Mouse (Mus musculus) megakaryocyte-erythroid progenitor cell, adult 5-6 weeks (primary cell): Measurements from ENCODE around the gene Vcp. TPM values are rescaled to one million over a fixed set of nuclear protein-coding genes. Genes with fewer than 3 reads are reported as not detected.
"Not testable (repeated sequence)": the region's sequence is repeated elsewhere in the genome, so short reads cannot be mapped to it uniquely, and the experiment has no call there.

ENCODE experiments used
- ATAC-seq: replicated peaks from 2 replicates; pipeline ENCODE4 v1.8.0; 2016; ENCODE audit warnings: mild to moderate bottlenecking, inconsistent platforms; ENCODE audit not compliant: severe bottlenecking, poor library complexity, low FRiP score, low TSS enrichment
- total RNA-seq, 2 experiments: library from RNA; stranded (forward) in 1 of 2; stranded (reverse) in 1 of 2; fragments of 200-1000, 215-1000 nt in 1 of 2; fragments of >200 nt in 1 of 2; fragmentation: Nextera tagmentation in 1 of 2; gene quantifications; 2 replicates each; pipeline ENCODE4 v1.2.3; 2014 to 2017

Gene Vcp
- total RNA-seq, 2 experiments from 2014 or later, result 186 to 346 TPM

GRCm38 (mm10) chr4:42998022-42998421 is 2.3 kb downstream of the Vcp start:
- ATAC-seq, result no peak

GRCm38 (mm10) chr4:42988296-42988695 is 12.0 kb downstream of the Vcp start:
- peak; percentile 61; the same call in 1 of the 2 replicates for ATAC-seq

DNA sequence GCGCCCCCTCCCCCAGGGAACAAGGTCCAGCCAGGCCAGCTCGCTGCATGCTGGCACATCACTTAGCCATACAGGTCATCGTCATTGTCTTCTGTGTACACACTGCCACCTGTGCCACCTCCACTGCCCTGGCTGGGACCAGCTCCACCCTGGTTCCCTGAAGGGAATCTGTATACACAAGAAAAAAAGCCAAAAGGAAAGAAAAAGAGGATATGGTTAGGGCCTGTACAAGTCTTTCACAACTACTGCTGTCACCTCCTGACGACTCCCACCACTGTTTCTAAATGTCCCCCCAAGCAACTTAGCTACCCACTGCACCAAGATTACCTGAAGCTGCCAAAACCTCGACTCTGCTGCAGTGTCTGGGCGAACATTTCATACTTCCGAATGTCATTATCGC is 19.8 kb downstream of the Vcp start:
- not testable (repeated sequence) for ATAC-seq

DNA sequence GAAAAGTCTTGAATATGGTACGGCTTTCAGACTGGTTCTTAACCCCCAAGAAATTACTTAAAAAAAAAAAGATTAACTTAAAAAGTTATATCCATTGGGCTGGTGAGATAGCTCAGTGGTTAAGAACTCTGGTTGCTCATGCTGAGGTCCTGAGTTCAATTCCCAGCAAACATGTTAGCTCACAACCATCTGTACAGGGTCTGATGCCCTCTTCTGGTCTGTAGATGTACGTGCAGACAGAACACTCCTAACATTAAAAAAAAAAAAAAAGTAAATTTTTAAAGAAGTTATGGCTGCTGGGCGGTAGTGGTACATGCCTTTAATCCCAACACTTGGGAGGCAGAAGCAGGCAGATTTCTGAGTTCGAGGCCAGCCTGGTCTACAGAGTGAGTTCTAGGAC is 22.2 kb downstream of the Vcp start:
- peak; percentile 62; the same call in 1 of the 2 replicates for ATAC-seq

GRCm38 (mm10) chr4:42973868-42974267 is 26.4 kb downstream of the Vcp start:
- no peak for ATAC-seq

GRCm38 (mm10) chr4:42972952-42973351 is 27.4 kb downstream of the Vcp start:
- no peak for ATAC-seq

GRCm38 (mm10) chr4:42969304-42969703 is 31.0 kb downstream of the Vcp start, which contains the start of gene 1700022I11Rik:
1700022I11Rik (plus strand) TSS chr4:42969604.
- ATAC-seq, result no peak

GRCm38 (mm10) chr4:42965039-42965719 is 35.1 kb downstream of the Vcp start:
- ATAC-seq, result peak; percentile 66; the same call in 1 of the 2 replicates

DNA sequence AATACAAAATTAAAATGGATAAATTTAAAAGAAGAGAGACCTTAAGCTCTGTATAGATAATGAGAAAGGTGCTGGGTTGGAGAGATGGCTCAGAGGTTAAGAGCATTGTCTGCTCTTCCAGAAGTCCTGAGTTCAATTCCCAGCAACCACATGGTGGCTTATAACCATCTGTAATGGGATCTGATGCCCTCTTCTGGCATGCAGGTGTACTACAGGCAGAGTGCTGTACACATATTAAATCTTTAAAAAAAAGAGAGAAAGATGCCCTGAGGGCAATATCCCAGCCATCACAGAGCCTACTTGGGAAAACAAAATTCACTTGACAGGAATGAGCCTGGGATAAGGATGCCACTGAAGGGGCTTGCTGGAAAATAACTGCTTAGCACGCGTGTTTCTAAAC is 36.8 kb downstream of the Vcp start:
- no peak for ATAC-seq

DNA sequence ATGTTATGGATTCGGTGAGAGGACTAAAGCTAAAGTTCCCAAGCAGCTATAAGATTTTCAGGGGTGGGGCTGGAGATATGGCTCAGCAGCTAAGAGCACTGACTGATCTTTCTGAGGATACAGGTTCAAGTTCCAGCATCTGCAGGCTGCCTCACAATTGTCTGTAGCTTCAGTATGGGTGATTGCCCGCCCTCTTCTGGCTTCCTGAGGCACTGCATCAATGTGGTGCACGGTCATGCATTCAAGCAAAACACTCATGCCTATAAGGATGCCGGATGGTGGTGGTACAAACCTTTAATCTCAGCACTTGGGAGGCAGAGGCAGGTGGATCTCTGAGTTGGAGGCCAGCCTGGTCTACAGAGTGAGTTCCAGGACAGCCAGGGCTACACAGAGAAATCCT is 38.7 kb downstream of the Vcp start:
- ATAC-seq, result peak; percentile 76

DNA sequence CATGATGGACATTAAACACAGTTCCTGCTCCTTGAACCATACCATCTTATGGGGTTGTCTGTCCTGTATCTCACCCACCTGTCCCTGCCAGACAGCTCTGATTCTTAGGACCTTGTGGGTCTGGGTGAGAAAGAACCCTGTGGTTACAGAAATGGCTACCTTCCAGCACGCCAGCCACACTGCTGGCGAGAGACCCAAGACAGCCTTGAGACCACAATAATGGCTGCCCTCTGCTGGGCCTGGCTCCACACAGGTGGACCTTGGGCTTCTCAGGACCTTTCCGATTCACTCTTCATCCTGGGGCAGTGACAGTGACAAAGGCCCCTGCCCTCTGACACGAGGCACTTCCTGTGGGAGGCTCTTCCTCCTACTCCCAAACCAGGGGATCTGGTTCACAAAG is 40.9 kb downstream of the Vcp start:
- no peak for ATAC-seq

- ATAC-seq, result no peak
Measured at GRCm38 (mm10) chr4:42958942-42959341, 41.4 kb downstream of the Vcp start.

DNA sequence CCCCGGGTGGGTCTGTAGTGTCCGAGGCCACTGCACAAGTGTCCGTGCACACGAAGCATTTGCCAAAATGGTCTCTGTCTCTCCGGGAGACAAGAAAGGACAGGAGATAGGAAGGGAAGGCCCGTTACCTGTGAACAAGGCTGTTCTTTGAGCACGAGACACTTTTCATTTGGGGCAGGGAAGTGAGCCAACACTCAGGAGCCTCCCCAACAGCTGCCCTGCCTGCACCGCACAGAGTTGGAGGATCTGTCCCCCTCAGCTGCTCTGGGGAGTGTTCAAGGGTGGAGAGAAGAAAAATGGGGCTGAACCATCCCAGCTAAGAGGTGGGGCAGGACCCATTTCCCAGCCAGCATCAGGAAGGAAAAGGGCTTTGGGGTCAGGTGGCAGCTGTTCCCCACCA is 42.3 kb downstream of the Vcp start:
- no peak for ATAC-seq

- no peak for ATAC-seq
Measured at GRCm38 (mm10) chr4:42957306-42957705, 43.0 kb downstream of the Vcp start.

DNA sequence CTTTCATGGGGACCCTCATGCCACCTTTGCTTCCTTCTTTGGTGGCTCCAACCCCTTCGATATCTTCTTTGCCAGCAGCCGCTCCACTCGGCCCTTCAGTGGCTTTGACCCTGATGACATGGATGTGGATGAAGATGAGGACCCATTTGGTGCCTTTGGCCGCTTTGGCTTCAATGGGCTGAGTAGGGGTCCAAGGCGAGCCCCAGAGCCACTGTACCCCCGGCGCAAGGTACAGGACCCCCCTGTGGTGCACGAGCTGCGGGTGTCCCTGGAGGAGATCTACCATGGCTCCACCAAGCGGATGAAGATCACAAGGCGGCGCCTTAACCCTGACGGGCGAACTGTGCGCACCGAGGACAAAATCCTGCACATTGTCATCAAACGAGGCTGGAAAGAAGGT is 43.7 kb downstream of the Vcp start:
- ATAC-seq, result no peak

- no peak for ATAC-seq
Measured at GRCm38 (mm10) chr4:42955200-42955599, 45.1 kb downstream of the Vcp start.

DNA sequence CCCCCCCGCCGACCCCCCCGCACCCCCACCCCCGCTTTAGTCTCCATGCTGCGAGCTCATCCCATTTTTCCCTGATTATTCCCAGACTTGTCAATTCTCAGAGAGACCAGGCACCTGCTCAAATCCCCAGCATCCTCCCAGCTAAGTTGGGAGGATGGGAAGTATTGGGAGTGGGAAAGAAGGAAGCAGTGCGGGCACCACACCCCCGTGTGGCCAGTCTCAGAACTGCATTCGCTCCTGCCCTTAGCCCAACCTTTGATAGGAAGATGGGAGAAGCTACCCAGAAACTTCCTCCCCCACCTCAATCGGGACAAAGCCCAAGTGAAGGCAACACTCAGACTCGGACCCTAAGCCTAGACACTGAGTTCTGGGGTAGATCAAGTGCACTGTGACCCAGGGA is 46.0 kb downstream of the Vcp start:
- ATAC-seq, result 0 out of 2 replicates have a peak, but pooled peaks have one; percentile 20

GRCm38 (mm10) chr4:42953435-42954094 is 46.7 kb downstream of the Vcp start:
- ATAC-seq, result no peak

GRCm38 (mm10) chr4:42952563-42952962 is 47.7 kb downstream of the Vcp start:
- ATAC-seq, result no peak

DNA sequence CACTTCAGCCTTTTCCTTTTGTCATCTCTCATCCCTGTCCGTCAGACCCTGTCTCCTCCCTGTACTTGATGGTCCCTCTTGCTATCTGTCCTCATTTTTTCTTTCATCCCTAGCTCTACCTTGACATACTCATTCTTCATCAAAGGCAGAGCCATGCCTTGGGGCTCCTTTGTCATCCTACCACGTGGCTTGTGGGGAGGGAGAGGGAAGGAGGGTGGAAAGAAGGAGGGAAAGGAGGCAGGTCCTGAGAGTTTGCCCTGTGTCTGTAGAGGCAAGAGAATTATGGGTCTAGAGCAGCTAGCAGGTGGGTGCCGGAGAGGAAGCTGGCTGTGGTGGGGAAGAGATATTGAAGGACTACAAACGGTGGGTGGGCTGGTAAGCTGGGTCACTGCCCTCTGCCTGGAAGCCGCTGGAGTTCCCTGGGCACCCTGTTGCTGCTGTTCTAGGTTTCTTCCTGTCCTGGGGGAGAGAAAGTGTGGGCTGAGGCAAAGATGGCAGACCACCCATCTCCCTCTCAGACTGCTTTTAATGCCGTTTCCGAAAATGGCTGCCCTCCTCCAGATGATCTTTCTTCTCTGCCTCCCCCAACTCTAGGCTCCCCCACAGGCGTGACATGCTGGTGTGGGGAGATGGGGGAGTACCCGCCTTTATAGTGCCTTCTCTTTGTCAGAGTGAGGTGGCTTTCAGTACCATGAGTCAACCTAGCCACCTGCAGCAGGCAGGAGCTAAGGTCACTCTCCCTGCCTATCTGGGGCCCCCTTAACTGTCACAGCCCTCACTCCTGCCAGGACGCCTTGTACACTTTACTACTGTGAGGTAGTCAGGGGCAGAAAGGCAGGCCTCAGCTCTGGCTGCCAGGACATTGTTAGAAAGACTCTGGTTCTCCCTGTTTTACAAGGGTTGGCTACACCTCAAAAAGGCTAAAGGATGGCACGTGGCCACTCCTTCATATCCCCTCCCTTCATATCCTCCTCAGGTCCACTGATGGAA is 48.8 kb downstream of the Vcp start:
- no peak for ATAC-seq
